Mouse (Mus musculus): ENCODE measurements around the gene D6Wsu163e. TPM values are rescaled to one million over a fixed set of nuclear protein-coding genes. Genes with fewer than 3 reads are reported as not detected.
A peak's percentile ranks its signal among the peaks of the same experiment; 100 is the strongest.

Gene D6Wsu163e
- 10 to 100 TPM in 22 of 26 experiments, 1 to 10 TPM in 4; 5.7 to 88.8 (median 32.6) TPM for total RNA-seq (2018; cell fraction: chromatin; rRNA removed)
- total RNA-seq (2018; cell fraction: cytosol; rRNA removed): 10 to 100 TPM; 13.0 to 36.6 (median 29.8) TPM
- total RNA-seq (2018; cell fraction: nucleus; rRNA removed): 10 to 100 TPM in 25 of 26 experiments, 1 to 10 TPM in 1; 9.9 to 73.0 (median 22.8) TPM
- polyA plus RNA-seq (2018): 30.8 to 37.6 TPM (median 32.3 TPM) in 3 replicates

- Histone ChIP-seq H3K27ac (peak within 1 kb of the TSS; percentile 89), H3K79me2 (ENCODE audit: inconsistent target) (peaks cover 64% of the 10 kb centered on the region), H3K36me3 (ENCODE audit: inconsistent target) (peaks cover 25% of the 10 kb centered on the region), H3K4me3 (ENCODE audit: inconsistent target) (peak within 1 kb of the TSS; percentile 75)
- WGBS (ENCODE audit: missing documents): under 1% methylated on average over 33 of the region's 33 CpGs
Measured at GRCm38 (mm10) chr6:126939487-126940171, at the start of gene D6Wsu163e, which contains the start of gene Rad51ap1. D6Wsu163e (plus strand) TSS chr6:126939962. Rad51ap1 (minus strand) TSS chr6:126939587.

- Histone ChIP-seq H3K4me3 (ENCODE audit: inconsistent target) (no peak overlapping the region), H3K27ac (no peak overlapping the region), H3K36me3 (ENCODE audit: inconsistent target) (no peaks in the 10 kb centered on the region), H3K79me2 (ENCODE audit: inconsistent target) (no peaks in the 10 kb centered on the region)
- 93% methylated on average over 4 of the region's 5 CpGs for WGBS (ENCODE audit: missing documents)
Measured at GRCm38 (mm10) chr6:126907378-126907777, 32.4 kb upstream of the D6Wsu163e start.

- H3K27ac ChIP-seq: no peak overlapping the region
- no peaks in the 10 kb centered on the region for H3K36me3 ChIP-seq (ENCODE audit: inconsistent target)
- H3K4me3 ChIP-seq (ENCODE audit: inconsistent target): no peak overlapping the region
- 57% methylated on average over 3 of the region's 3 CpGs for WGBS (ENCODE audit: missing documents)
- no peaks in the 10 kb centered on the region for H3K79me2 ChIP-seq (ENCODE audit: inconsistent target)
Measured at GRCm38 (mm10) chr6:126907876-126908275, 31.9 kb upstream of the D6Wsu163e start.

GRCm38 (mm10) chr6:126910727-126911126 lies 29.0 kb upstream of the D6Wsu163e start:
- Histone ChIP-seq H3K36me3 (ENCODE audit: inconsistent target) (no peaks in the 10 kb centered on the region), H3K27ac (no peak overlapping the region), H3K79me2 (ENCODE audit: inconsistent target) (no peaks in the 10 kb centered on the region), H3K4me3 (ENCODE audit: inconsistent target) (no peak overlapping the region)
- 33% methylated on average over 4 of the region's 4 CpGs for WGBS (ENCODE audit: missing documents)

GRCm38 (mm10) chr6:126914928-126915327 lies 24.8 kb upstream of the D6Wsu163e start:
- Histone ChIP-seq H3K36me3 (ENCODE audit: inconsistent target) (no peaks in the 10 kb centered on the region), H3K27ac (no peak overlapping the region), H3K4me3 (ENCODE audit: inconsistent target) (no peak overlapping the region), H3K79me2 (ENCODE audit: inconsistent target) (no peaks in the 10 kb centered on the region)
- WGBS (ENCODE audit: missing documents): 84% methylated on average over 5 of the region's 5 CpGs

GRCm38 (mm10) chr6:126921111-126921881 lies 18.5 kb upstream of the D6Wsu163e start, which contains the start of gene Dyrk4:
Dyrk4 (minus strand) TSS chr6:126921839.
- 54% methylated on average over 20 of the region's 21 CpGs for WGBS (ENCODE audit: missing documents)
- H3K79me2 ChIP-seq (ENCODE audit: inconsistent target): no peaks in the 10 kb centered on the region
- no peak within 1 kb of the TSS for H3K27ac ChIP-seq
- 0 out of 2 replicates have a peak, but pooled peaks cover 5% of the 10 kb centered on the region for H3K36me3 ChIP-seq (ENCODE audit: inconsistent target)
- H3K4me3 ChIP-seq (ENCODE audit: inconsistent target): no peak within 1 kb of the TSS

- H3K4me3 ChIP-seq (ENCODE audit: inconsistent target): no peak overlapping the region
- H3K27ac ChIP-seq: no peak overlapping the region
- 100% methylated on average over 2 of the region's 2 CpGs for WGBS (ENCODE audit: missing documents)
- no peaks in the 10 kb centered on the region for H3K36me3 ChIP-seq (ENCODE audit: inconsistent target)
- H3K79me2 ChIP-seq (ENCODE audit: inconsistent target): peaks cover 23% of the 10 kb centered on the region
Measured at GRCm38 (mm10) chr6:126932896-126933295, 6.9 kb upstream of the D6Wsu163e start.

- Histone ChIP-seq H3K36me3 (ENCODE audit: inconsistent target) (peaks cover 10% of the 10 kb centered on the region), H3K79me2 (ENCODE audit: inconsistent target) (peaks cover 54% of the 10 kb centered on the region), H3K4me3 (ENCODE audit: inconsistent target) (peak overlapping the region; percentile 75), H3K27ac (no peak overlapping the region)
- 100% methylated on average over 2 of the region's 2 CpGs for WGBS (ENCODE audit: missing documents)
Measured at GRCm38 (mm10) chr6:126938047-126938446, 1.7 kb upstream of the D6Wsu163e start.

GRCm38 (mm10) chr6:126938853-126939486 lies 792 bp upstream of the D6Wsu163e start:
- Histone ChIP-seq H3K4me3 (ENCODE audit: inconsistent target) (peak overlapping the region; percentile 75), H3K27ac (peak overlapping the region; percentile 32), H3K36me3 (ENCODE audit: inconsistent target) (peaks cover 18% of the 10 kb centered on the region), H3K79me2 (ENCODE audit: inconsistent target) (peaks cover 63% of the 10 kb centered on the region)
- 0% methylated on average over 30 of the region's 31 CpGs for WGBS (ENCODE audit: missing documents)

GRCm38 (mm10) chr6:126940451-126940850 lies 689 bp downstream of the D6Wsu163e start:
- WGBS (ENCODE audit: missing documents): 0% methylated on average over 5 of the region's 5 CpGs
- Histone ChIP-seq H3K36me3 (ENCODE audit: inconsistent target) (peaks cover 33% of the 10 kb centered on the region), H3K4me3 (ENCODE audit: inconsistent target) (peak overlapping the region; percentile 69), H3K27ac (peak overlapping the region; percentile 89), H3K79me2 (ENCODE audit: inconsistent target) (peaks cover 64% of the 10 kb centered on the region)

GRCm38 (mm10) chr6:126948336-126948735 lies 8.6 kb downstream of the D6Wsu163e start:
- 98% methylated on average over 4 of the region's 4 CpGs for WGBS (ENCODE audit: missing documents)
- Histone ChIP-seq H3K79me2 (ENCODE audit: inconsistent target) (peaks cover 8% of the 10 kb centered on the region; the same call in 1 of the 2 replicates), H3K4me3 (ENCODE audit: inconsistent target) (no peak overlapping the region), H3K27ac (no peak overlapping the region), H3K36me3 (ENCODE audit: inconsistent target) (peaks cover 76% of the 10 kb centered on the region)

- Histone ChIP-seq H3K79me2 (ENCODE audit: inconsistent target) (no peaks in the 10 kb centered on the region), H3K4me3 (ENCODE audit: inconsistent target) (no peak overlapping the region), H3K27ac (no peak overlapping the region), H3K36me3 (ENCODE audit: inconsistent target) (peaks cover 69% of the 10 kb centered on the region)
- WGBS (ENCODE audit: missing documents): 8% methylated on average over 10 of the region's 10 CpGs
Measured at GRCm38 (mm10) chr6:126955734-126956133, 16.0 kb downstream of the D6Wsu163e start.

GRCm38 (mm10) chr6:126961371-126962018 lies 21.7 kb downstream of the D6Wsu163e start:
- H3K36me3 ChIP-seq (ENCODE audit: inconsistent target): peaks cover 55% of the 10 kb centered on the region
- no peak overlapping the region for H3K4me3 ChIP-seq (ENCODE audit: inconsistent target)
- WGBS (ENCODE audit: missing documents): 97% methylated on average over 8 of the region's 8 CpGs
- no peak overlapping the region for H3K27ac ChIP-seq
- no peaks in the 10 kb centered on the region for H3K79me2 ChIP-seq (ENCODE audit: inconsistent target)

GRCm38 (mm10) chr6:126962709-126963108 lies 22.9 kb downstream of the D6Wsu163e start:
- no peak overlapping the region for H3K4me3 ChIP-seq (ENCODE audit: inconsistent target)
- no peak overlapping the region for H3K27ac ChIP-seq
- H3K79me2 ChIP-seq (ENCODE audit: inconsistent target): no peaks in the 10 kb centered on the region
- 73% methylated on average over 5 of the region's 5 CpGs for WGBS (ENCODE audit: missing documents)
- peaks cover 52% of the 10 kb centered on the region for H3K36me3 ChIP-seq (ENCODE audit: inconsistent target)

Measured in macrophage (primary cell).